Mouse (Mus musculus) c-Kit-negative CD71-positive TER-119-positive erythroid progenitor cells, embryonic 14.5 days (primary cell): Measurements from ENCODE around the gene Phf1.

Source experiments
- DNase-seq: peaks from one replicate; pipeline ENCODE4 v3.0.0-alpha.2; 2013; ENCODE audit warnings: low read depth, low spot score

Gene Phf1

DNA sequence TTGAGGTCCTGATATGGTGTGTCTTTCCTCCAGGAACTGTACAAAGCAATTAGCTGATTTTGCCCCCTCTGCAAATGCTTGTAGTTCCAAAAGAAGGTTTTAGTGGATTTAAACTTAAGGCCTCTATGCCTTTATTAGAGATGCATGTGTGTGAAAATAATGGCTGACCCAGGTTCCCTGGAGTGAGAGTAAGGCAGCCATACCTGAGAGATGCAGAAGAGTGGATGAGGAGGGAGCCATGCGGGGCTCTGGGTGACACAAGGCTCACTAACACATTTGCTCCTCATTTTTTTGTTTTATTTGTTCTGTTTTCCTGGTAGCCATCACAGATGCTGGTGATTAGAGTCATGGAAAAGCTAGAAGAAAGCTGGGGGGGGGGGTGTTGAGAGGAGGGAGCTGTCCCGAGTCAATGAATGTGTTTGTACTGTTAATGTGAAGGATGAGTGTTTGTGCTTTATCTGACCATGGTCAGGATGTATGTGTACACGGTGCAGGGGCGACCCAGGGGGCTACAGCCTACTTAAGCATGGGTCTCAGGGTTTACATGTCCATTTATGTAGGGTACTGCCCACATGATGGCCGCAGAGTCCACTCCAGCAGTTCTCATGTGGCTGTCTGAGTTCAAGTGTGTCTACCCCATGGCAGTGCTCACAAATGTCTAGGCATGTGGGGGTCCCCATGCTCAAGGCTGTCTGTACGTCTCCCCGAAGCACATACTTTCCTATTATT is 17.9 kb downstream of the Phf1 start:
- DNase-seq = no peak

DNA sequence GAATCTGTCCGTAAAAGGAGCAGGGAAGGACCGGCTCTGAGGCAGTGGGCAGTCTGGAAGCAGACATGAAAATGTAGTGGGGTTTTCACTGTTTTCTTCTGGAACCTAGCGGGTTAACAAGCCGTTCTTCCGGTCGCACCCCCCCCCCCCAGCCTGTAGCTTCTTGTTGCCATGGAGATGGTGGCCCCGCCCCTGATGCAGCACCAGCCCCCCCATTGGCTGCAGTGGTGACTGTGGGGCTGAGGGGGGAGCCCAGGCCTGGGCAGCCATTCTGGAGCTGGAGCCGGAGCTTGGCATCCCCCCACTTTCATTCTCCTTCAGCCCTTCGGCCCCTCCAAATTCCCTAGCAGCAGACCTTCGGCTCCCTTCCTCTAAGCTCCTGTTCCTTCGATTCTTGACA is 18.6 kb downstream of the Phf1 start:
- no peak for DNase-seq

DNA sequence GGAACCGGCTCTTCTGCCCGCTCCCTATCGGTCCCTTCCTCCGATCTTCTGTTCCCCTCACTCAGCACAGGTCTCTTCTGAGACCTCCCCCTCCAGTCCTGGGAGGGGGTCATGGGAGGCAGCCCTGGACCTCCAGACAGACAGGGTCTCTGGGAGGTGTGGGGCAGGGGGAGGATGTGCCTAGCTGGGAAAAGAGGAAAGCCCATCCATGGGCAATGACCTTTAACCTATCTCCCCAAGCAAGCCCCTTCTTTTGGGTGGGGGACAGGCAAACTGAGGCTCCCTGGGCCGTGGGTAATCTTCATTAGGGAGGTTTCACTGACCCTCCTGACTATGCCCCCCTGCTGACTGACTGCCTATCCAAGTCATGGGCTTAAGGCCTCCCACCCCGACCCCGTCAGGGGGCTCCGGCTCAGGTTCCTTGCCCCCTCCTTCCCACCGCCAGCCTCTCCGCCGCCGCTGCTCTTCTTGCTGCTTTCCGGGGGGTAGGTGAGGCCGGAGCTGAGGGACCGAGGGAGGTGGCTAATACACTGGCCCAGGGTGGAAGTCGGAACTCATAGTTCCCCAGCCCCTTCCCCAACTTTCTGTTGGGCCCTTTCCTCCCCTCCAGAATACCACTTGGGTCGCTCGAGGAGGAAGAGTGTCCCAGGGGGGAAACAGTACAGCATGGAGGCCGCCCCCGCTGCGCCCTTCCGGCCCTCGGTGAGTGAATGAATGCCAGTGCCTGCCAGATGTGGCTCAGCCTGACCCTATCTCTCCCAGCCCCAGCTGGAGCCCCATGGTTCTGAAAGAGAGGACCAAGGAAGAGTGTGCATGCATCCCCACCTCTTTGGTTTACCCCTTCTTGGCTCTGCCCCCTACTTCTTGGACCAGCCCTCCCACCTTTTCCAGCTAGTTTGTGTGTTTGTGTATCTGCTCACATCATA is 19.4 kb downstream of the Phf1 start:
- DNase-seq = no peak

DNA sequence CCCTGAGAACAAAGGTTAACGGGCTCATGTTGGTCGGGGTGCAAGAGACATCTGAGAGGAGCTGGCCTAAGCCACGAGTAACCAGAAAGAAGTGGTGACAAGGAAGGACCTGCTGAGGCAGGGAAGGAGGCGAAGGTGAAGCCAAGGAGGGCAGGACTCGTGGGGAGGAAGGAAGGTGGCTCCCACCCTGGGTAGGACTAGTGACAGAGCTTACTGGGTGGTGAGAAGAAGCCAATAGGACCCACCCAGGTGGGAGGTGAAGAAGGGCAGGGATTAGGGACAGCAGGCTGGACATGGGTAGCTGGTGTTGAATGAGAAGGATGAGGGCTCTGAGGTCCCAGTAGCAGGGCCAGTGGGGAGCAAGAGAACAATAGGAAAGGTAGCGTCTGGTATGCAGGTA is 20.3 kb downstream of the Phf1 start:
- no peak for DNase-seq

DNA sequence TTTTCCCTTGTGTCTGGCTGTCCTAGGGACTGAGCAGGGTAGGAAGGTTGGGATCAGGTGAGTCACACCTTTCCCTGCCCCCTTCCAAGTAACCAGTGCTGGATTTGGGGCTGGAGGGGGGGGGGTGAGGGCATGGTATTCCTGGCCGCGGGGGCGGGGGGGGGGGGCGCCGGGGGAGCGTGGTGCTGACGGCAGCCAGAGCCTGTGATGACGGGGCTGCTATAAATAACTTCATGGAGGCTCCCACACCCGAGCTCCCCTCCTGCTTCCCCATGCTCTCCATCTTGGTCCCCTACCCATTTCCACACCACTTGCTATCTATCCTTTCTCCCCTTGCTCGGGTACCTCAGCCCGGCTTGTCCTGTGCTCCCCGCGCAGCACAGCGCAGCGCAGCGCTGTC is 20.9 kb downstream of the Phf1 start:
- no peak for DNase-seq

DNA sequence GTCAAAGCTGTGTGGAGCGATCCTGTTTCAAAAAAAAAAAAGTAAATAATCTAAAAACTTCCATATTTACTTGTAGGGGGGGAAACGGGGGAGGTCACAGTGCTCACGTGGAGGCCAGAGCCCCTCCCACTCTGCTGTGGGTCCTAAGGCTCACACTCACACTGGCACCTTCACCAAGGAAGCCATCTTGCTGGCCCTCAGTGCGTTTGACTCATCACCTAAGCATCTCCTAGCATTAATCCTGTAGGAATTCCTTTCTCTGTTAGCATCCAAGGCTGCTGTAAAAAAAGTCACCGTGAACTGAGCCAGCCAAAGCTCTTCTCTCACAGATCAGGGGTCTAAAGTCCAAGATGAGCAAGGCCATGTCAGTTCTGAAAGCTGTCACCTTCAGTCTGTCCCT is 23.5 kb downstream of the Phf1 start:
- no peak for DNase-seq

DNA sequence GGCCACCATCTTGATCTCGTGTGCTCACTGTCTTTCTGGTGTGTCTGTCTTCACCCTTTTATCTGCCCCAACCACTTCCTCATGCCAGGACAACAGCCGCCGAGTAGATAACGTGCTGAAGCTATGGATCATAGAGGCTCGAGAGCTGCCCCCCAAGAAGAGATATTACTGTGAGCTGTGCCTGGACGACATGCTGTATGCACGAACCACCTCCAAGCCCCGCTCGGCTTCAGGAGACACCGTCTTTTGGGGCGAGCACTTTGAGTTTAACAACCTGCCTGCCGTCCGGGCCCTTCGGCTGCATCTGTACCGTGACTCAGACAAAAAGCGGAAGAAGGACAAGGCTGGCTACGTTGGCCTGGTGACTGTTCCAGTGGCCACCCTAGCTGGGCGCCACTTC is 24.0 kb downstream of the Phf1 start:
- peak; percentile 51 for DNase-seq

DNA sequence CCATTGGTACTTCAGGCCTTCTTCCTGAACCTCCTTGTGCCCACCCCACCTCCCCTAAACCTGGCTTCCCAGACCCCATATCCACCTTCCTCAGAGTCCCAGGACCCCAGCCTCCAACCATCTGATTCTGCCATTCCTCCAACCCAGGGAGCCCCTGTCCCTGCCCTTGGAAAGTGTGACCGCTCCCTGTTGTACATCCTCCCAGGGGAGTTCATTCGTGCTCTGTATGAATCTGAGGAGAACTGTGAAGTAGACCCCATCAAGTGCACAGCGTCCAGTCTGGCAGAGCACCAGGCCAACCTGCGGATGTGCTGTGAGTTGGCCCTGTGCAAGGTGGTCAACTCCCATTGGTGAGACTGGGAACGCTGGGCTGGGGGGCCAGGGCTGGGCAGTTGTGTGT is 25.0 kb downstream of the Phf1 start:
- no peak for DNase-seq

DNA sequence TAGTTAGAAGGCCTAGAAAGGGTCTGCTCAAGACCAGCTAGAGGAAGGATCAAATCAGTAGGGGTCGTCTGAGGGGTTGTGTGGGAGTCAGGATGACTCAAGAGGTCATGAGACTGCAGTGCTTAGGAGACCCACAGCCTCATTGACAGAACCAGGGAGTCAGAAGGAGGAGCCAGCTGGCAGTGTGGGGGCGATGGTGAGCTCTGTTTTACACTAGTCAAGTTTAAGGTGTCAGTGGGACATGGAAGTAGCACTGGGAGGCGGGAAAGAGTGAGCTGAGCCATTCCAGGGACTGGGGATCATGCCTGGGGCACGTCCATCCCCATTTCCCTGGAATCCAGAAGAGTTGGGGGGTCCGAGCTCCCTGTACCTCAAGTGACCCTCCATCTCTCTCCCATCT is 26.0 kb downstream of the Phf1 start:
- DNase-seq = no peak

DNA sequence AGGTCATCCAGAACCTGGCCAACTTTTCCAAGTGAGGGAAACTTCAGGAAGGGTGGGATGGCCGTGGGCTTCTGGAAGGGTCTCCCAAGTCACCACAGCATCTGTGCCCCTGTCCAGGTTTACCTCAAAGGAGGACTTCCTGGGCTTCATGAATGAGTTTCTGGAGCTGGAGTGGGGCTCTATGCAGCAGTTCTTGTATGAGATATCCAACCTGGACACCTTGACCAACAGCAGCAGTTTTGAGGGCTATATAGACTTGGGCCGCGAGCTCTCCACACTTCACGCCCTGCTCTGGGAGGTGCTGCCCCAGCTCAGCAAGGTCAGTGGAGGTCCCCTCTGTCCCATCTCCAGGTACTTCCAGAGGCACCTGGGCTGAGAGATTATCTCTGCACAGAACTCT is 27.0 kb downstream of the Phf1 start:
- no peak for DNase-seq

DNA sequence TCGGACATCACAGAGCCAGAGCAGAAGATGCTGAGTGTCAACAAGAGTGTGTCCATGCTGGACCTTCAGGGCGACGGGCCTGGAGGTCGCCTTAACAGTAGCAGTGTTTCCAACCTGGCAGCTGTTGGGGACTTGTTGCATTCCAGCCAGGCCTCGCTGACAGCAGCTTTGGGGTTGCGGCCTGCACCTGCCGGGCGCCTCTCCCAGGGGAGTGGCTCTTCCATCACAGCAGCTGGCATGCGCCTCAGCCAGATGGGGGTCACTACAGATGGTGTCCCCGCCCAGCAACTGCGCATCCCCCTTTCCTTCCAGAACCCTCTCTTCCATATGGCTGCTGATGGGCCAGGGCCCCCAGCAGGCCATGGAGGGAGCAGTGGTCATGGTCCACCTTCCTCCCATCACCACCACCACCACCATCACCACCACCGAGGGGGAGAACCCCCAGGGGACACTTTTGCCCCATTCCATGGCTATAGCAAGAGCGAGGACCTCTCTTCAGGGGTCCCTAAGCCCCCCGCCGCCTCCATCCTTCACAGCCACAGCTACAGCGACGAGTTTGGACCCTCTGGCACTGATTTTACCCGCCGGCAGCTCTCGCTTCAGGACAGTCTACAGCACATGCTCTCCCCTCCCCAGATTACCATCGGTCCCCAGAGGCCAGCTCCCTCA is 28.9 kb downstream of the Phf1 start:
- no peak for DNase-seq

DNA sequence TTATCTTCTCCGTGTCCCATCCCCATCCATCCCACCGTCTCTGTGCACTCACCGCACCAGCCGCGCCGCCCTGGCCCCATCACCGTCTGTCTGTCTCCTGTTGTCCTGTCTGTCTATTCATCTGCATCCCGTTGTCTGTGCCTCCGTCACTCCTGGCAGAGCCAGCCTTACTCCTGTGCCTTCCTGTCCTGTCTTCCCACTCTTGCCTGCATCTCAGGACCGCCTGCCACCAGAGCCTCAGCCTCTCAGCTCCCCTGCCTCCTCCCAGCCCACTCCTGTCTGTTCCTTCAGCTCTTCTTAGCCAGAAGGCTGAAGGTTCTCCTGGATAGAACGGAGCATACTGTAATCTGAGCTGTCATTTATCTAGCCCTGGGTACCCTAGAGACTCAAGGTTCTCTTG is 34.1 kb downstream of the Phf1 start:
- no peak for DNase-seq

DNA sequence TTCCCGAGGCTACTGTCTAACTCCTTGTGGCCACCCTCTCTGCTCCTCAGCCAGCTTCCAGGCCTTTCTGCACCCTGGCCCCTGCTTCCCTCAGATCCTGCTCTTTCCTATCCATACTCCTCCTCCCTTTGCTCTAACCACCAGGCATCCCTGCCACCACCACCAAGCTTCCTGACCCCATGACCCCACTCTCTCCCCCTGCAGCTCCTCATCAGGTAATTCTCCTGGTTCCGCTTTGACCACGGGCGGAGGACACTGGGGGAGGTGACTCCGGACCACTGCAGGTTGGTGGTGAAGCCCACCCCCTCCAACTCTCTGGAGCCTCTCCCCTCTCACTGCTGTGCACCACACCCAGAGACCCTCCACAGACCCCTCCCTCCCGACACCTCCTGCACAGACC is 34.6 kb downstream of the Phf1 start:
- no peak for DNase-seq

DNA sequence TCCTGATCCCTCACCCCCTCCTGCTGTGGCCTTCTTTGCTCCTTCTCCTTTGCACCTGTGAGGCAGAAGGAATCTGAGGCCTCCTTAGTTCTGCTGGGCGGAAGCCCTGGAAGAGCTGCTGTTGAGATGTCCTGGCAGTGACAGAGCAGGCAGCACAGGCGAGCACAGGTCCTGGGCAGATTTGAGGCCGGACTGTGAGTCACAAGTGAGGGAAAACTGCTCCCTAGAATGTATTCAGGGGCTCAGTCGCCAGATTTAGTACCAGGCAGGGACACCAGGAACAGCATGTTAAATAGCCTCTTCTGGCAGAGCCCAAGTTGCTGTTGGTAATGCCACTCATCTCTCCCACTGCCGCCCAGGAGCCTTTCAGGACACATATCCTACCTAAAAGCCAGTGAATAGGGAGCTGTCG is 35.4 kb downstream of the Phf1 start:
- DNase-seq = no peak

DNA sequence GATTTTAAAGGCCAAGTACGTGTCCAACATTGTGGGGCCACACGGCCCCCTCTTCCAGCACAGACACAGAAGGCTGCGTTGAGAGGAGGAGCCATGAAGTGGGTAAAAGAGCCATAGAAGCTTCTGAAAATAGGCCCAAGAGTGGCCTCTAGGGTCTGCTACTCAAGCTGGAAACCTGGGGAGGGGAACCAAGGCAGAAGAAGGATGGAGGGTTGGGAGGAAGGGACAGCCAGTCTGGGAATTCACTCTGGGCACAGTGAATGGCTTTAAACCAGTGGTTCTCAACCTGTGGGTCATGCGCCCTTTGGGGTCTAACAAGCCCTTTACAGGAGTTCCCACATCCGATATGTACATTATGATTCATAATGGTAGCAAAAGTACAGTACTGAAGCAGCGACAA is 36.4 kb downstream of the Phf1 start:
- no peak for DNase-seq

DNA sequence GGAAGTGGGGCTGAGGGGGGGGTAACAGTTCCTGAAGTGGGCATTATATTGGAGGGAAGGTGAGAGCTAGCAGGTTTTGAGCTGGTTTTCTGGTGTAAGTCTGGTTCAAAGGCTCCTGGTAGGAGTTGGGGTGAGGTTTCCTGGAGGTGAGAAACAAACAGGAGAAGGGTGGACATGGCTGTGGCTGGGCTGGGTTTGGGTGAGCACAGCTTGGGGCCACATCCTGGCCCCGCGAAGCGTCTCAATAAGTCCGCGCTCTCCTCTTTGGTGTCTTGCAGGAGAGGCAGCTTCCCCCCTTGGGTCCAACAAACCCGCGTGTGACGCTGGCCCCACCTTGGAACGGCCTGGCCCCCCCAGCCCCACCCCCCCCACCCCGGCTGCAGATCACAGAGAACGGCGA is 37.4 kb downstream of the Phf1 start:
- DNase-seq = no peak

DNA sequence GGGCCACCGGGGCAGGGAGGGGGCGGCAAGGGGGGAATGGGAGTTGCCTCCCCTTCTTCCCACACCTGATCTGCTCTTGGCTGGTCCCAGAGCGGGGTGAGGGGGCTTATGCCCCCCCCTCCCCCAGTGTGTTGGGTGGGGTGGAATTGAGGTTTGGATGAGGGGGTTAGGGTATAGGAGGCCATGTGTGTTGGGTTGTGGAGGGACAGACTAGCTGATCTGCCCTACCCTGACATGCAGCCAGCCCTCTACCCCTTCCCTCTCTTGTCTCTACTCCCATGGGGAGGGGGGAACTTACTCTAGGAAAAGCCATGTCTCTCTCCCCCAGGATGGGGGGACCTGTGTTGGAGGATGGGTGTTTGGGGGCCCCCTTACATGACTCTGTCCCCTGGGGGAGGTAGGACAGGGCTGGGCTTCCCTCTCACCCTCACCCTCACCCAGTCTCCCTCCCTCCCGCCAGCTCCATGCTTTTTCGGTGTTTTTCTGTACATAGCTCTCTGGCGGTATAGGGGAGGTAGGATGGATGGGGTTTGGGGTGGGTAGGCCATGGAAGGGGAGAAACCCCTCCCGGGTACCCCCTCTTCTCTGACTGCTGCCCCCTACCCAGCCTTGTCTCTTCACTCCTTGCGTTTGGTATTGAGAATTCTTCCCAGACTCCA is 38.5 kb downstream of the Phf1 start:
- no peak for DNase-seq

DNA sequence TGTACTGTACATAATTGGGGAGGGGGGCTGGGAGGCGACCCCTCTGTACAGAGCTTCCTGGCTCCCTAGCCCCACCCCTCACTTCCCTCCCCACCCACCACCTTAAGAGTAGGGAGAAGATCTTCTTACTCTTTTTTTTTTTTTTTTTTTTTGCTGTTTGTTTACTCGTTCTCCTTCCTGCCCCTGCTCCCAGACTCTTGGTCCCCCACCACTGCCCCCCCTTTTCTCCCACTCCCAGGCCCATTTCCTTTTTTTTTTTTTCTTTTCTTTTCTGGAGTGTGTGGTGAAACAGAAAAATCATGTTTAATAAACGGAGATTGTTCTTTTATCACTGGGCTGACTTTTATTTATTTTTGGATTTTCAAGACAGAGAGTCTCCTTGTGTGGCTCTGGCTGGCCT is 39.3 kb downstream of the Phf1 start:
- no peak for DNase-seq

DNA sequence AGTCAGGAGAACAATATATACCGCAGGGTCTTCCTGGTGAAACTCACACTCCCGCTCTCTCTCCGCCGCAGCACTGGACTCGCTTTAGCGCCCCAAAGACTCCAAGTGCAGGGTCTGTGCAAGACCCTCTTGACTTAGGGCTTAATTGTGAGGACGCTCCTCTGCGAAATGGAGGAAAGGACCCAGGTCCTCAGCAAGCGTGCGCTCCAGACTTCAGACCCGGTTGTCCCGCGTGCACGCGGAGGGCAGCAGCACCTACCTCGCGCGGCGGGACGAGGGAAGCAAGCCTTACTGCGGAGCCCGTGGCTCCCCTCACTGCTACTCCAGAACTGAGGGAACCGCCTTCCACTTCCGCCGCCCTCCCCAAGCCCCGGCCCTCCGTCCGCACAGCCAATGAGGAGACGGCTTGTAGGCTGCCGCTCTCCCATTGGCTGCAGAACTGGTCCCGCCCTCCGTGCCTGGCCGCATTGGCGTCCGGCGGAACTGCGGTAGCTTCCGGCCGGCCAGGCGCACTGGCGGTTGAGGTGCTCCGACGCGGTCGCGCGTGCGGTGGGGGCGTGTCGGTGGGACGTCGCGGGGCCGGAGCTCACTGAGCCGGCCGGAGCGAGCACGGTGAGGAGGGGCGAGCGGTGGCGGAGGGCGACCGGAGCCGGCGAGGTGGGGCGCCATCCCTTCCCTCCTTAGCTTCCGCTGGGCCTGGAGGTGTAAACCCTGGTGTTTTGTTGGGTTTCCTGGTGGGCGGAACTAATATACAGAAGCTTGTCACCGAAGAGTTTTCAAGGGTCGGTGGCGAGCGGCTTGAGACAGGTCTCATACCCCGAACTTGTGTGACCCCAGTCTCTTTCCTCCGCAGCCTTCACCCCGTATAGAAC is 40.1 kb downstream of the Phf1 start, which contains the start of gene Zbtb9:
Zbtb9 (plus strand) TSS at position 465 of the 872 bp plus-strand sequence.
- DNase-seq = peak; percentile 90

DNA sequence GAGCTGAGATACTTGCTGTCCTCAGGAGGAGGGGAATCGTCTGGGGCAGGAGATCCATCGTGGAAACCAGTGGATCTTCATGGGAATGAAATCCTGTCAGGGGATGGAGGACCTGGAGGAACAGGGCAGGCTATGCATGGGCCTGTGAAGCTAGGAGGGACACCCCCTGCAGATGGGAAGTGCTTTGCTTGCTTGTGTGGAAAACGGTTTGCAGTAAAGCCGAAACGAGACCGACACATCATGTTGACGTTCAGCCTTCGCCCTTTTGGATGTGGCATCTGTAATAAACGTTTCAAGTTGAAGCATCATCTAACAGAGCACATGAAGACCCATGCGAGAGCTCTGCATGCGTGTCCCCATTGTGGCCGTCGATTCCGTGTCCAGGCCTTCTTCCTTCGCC is 41.7 kb downstream of the Phf1 start:
- no peak for DNase-seq

DNA sequence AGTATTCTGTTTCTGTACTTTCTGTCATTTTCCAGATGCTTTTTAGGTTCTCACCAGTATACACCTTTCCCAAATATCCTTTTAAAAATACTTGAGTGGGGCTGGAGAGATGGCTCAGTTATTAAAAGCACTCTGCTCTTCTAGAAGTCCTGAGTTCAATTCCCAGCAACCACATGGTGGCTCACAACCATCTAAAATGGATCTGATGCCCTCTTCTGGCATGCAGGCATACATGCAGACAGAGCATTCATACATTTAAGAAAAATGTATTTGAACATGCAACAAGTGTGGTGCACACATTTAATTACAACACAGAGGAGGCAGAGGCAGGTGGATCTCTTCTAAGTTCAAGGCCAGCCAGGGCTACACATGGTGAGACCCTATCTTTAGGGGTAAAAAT is 42.6 kb downstream of the Phf1 start:
- no peak for DNase-seq
